Mouse (Mus musculus): Measurements from ENCODE around the gene Gm9817. TPM values are rescaled to one million over a fixed set of nuclear protein-coding genes. Genes with fewer than 3 reads are reported as not detected.

The Gm9817 gene
- polyA plus RNA-seq, 1 experiment: 0.31 TPM

DNA sequence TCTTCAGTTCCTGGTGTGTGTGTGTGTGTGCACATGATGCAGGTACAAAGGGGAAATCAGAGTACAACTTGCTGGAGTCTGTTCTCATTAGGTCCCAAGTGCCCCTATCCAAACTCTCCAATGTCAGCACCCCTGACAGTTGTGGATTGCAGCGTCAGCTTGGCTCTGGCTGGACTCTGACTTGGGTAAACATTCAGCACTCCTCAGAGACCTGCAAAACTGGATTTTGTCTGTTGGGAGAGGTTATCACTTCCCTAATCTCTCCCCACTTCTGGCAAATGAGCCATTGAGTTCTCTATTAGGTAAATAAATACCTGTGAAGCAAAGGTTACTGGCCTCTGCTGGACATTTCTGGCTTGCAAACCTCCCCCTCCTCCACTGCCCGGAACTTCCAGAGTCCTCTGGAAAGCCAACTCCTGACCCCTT lies 10.3 kb downstream of the Gm9817 start:
- Histone ChIP-seq H3K4me1 (ENCODE audit: control insufficient read depth, insufficient read depth, low read length) (no peaks in the 10 kb centered on the region; the same call in 1 of the 2 replicates), H3K4me3 (ENCODE audit: control insufficient read depth, low read depth, low read length) (no peak overlapping the region), H3K27ac (ENCODE audit: control insufficient read depth, insufficient read depth, low read depth, low read length) (no peak overlapping the region), H3K36me3 (ENCODE audit: control insufficient read depth, insufficient read depth, low read length) (no peaks in the 10 kb centered on the region), H3K27me3 (ENCODE audit: control insufficient read depth, insufficient read depth, low read length) (no peaks in the 10 kb centered on the region)
- TF ChIP-seq POLR2A (IDR thresholded peaks at IDR 0.05; ENCODE audit: control insufficient read depth, low read depth, low read length): no peak
- no peak for TF ChIP-seq CTCF (IDR thresholded peaks at IDR 0.05; ENCODE audit: control insufficient read depth, insufficient read depth, insufficient replicate concordance, low read depth, low read length)

GRCm38 (mm10) chr13:45089846-45090245 lies 11.4 kb downstream of the Gm9817 start:
- TF ChIP-seq POLR2A (IDR thresholded peaks at IDR 0.05; ENCODE audit: control insufficient read depth, low read depth, low read length): no peak
- TF ChIP-seq CTCF (IDR thresholded peaks at IDR 0.05; ENCODE audit: control insufficient read depth, insufficient read depth, insufficient replicate concordance, low read depth, low read length): no peak
- Histone ChIP-seq H3K27me3 (ENCODE audit: control insufficient read depth, insufficient read depth, low read length) (no peaks in the 10 kb centered on the region), H3K27ac (ENCODE audit: control insufficient read depth, insufficient read depth, low read depth, low read length) (no peak overlapping the region), H3K36me3 (ENCODE audit: control insufficient read depth, insufficient read depth, low read length) (no peaks in the 10 kb centered on the region), H3K4me1 (ENCODE audit: control insufficient read depth, insufficient read depth, low read length) (no peaks in the 10 kb centered on the region; the same call in 1 of the 2 replicates), H3K4me3 (ENCODE audit: control insufficient read depth, low read depth, low read length) (no peak overlapping the region; the same call in 1 of the 2 replicates)

DNA sequence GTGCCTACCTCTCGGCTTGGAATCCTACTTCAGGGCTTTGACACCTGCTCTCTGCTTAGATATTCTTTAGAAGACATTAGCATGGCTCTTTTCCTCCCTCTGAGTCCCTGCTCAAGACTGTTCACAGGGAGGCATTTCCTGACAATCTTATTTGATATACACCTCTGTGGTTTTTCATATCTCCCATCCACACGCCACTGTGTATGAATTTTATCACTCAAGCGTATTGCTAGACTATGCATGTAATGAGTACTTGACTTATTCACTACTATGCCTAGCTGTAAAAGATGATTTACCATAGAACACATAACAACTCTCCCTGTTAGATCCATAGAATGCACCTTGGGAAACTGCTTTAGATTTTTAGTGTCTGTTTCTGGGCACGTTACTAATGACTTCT lies 14.3 kb downstream of the Gm9817 start:
- Histone ChIP-seq H3K4me3 (ENCODE audit: control insufficient read depth, low read depth, low read length) (no peak overlapping the region), H3K36me3 (ENCODE audit: control insufficient read depth, insufficient read depth, low read length) (no peaks in the 10 kb centered on the region), H3K4me1 (ENCODE audit: control insufficient read depth, insufficient read depth, low read length) (no peaks in the 10 kb centered on the region; the same call in 1 of the 2 replicates), H3K27me3 (ENCODE audit: control insufficient read depth, insufficient read depth, low read length) (no peaks in the 10 kb centered on the region), H3K27ac (ENCODE audit: control insufficient read depth, insufficient read depth, low read depth, low read length) (no peak overlapping the region)
- TF ChIP-seq POLR2A (IDR thresholded peaks at IDR 0.05; ENCODE audit: control insufficient read depth, low read depth, low read length) (no peak), CTCF (IDR thresholded peaks at IDR 0.05; ENCODE audit: control insufficient read depth, insufficient read depth, insufficient replicate concordance, low read depth, low read length) (no peak)

GRCm38 (mm10) chr13:45095028-45095427 lies 16.5 kb downstream of the Gm9817 start:
- Histone ChIP-seq H3K4me1 (ENCODE audit: control insufficient read depth, insufficient read depth, low read length) (no peaks in the 10 kb centered on the region), H3K4me3 (ENCODE audit: control insufficient read depth, low read depth, low read length) (no peak overlapping the region), H3K27ac (ENCODE audit: control insufficient read depth, insufficient read depth, low read depth, low read length) (no peak overlapping the region), H3K36me3 (ENCODE audit: control insufficient read depth, insufficient read depth, low read length) (no peaks in the 10 kb centered on the region), H3K27me3 (ENCODE audit: control insufficient read depth, insufficient read depth, low read length) (no peaks in the 10 kb centered on the region)
- TF ChIP-seq POLR2A (IDR thresholded peaks at IDR 0.05; ENCODE audit: control insufficient read depth, low read depth, low read length) (no peak), CTCF (IDR thresholded peaks at IDR 0.05; ENCODE audit: control insufficient read depth, insufficient read depth, insufficient replicate concordance, low read depth, low read length) (no peak)

DNA sequence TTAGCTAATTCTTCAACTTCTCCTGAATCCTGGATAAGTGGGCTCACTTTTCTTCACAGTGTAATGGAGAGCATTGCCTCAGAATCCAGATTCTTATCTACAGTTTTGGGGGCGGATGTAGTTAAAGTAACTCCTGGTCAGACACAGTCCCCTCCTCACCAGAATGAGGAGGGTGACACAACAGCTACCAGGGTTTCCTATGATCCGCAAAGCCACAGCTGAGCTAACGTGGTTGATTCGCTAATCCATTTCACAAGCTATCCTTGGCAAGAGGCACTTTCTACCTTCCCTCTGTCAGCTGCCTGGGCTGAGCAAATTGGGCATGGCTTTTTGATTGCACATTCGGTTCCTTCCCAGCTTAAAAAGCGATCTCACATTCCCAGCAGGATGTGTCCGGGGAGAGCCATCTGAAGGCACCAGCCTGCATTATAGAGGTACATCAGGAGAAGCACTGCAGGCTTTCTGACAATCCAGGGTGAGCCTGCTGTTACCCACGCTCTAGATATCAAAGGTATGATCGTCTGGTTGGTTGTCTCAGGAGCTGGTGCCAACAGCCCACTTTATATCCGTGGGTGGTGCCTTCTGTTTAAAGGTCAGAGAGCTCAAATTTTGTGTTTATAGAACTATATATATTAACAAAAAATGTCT lies 21.2 kb downstream of the Gm9817 start:
- TF ChIP-seq POLR2A (IDR thresholded peaks at IDR 0.05; ENCODE audit: control insufficient read depth, low read depth, low read length) (no peak), CTCF (IDR thresholded peaks at IDR 0.05; ENCODE audit: control insufficient read depth, insufficient read depth, insufficient replicate concordance, low read depth, low read length) (no peak)
- Histone ChIP-seq H3K27ac (ENCODE audit: control insufficient read depth, insufficient read depth, low read depth, low read length) (no peak overlapping the region), H3K36me3 (ENCODE audit: control insufficient read depth, insufficient read depth, low read length) (no peaks in the 10 kb centered on the region), H3K27me3 (ENCODE audit: control insufficient read depth, insufficient read depth, low read length) (no peaks in the 10 kb centered on the region), H3K4me1 (ENCODE audit: control insufficient read depth, insufficient read depth, low read length) (no peaks in the 10 kb centered on the region), H3K4me3 (ENCODE audit: control insufficient read depth, low read depth, low read length) (no peak overlapping the region)

DNA sequence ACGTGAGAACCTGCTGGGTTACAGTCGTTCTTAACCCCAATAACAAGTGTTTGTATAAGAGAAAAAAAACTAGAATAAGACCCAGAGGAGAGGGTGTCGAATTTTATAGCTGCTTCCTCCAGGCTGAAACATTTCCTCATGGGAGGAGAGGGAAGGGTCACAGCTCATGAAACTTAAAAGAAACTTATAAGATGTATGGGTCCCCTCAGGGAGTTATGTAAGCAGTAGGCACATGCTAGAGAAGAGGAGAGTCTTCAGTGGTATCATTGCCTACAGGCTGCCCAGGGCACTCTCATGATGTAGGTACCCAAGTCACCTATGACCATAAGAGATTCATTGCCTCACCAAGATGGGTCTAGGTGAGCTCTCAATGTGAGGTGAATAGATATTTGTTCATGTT lies 28.0 kb downstream of the Gm9817 start:
- Histone ChIP-seq H3K4me3 (ENCODE audit: control insufficient read depth, low read depth, low read length) (no peak overlapping the region), H3K27ac (ENCODE audit: control insufficient read depth, insufficient read depth, low read depth, low read length) (no peak overlapping the region), H3K4me1 (ENCODE audit: control insufficient read depth, insufficient read depth, low read length) (no peaks in the 10 kb centered on the region), H3K27me3 (ENCODE audit: control insufficient read depth, insufficient read depth, low read length) (no peaks in the 10 kb centered on the region), H3K36me3 (ENCODE audit: control insufficient read depth, insufficient read depth, low read length) (no peaks in the 10 kb centered on the region)
- no peak for TF ChIP-seq POLR2A (IDR thresholded peaks at IDR 0.05; ENCODE audit: control insufficient read depth, low read depth, low read length)
- no peak for TF ChIP-seq CTCF (IDR thresholded peaks at IDR 0.05; ENCODE audit: control insufficient read depth, insufficient read depth, insufficient replicate concordance, low read depth, low read length)

- no peaks in the 10 kb centered on the region for H3K27me3 ChIP-seq (ENCODE audit: control insufficient read depth, insufficient read depth, low read length)
- no peak overlapping the region for H3K27ac ChIP-seq (ENCODE audit: control insufficient read depth, insufficient read depth, low read depth, low read length)
- TF ChIP-seq CTCF (IDR thresholded peaks at IDR 0.05; ENCODE audit: control insufficient read depth, insufficient read depth, insufficient replicate concordance, low read depth, low read length): no peak
- TF ChIP-seq POLR2A (IDR thresholded peaks at IDR 0.05; ENCODE audit: control insufficient read depth, low read depth, low read length): no peak
- no peaks in the 10 kb centered on the region for H3K36me3 ChIP-seq (ENCODE audit: control insufficient read depth, insufficient read depth, low read length)
- H3K4me1 ChIP-seq (ENCODE audit: control insufficient read depth, insufficient read depth, low read length): no peaks in the 10 kb centered on the region
- no peak overlapping the region for H3K4me3 ChIP-seq (ENCODE audit: control insufficient read depth, low read depth, low read length)
These were observed 30.4 kb downstream of the Gm9817 start for GRCm38 (mm10) chr13:45108851-45109390.

Data from testis, adult 2 months (tissue).